Comparison of ENCODE assay signal across 8 mouse cellular contexts in genomic region chr4:97772641-97773040, GRCm38 (mm10). TPM values are rescaled to one million over a fixed set of nuclear protein-coding genes. Genes with fewer than 3 reads are reported as not detected.
DNase-seq lines count a peak whose midpoint lies in the region; ATAC-seq and TF ChIP-seq lines count a peak whose summit lies in the region.

Nfia (plus strand) TSS chr4:97772734.

- H3K27me3 ChIP-seq in C2C12 (ENCODE audit: control insufficient read depth, insufficient read depth, insufficient read length), result peaks cover 12% of the 10 kb centered on the region
- no peaks in the 10 kb centered on the region for H3K27me3 ChIP-seq in embryonic facial prominence, embryonic 14.5 days (replicated peaks; ENCODE audit: control insufficient read depth, insufficient read depth, low read length)
- H3K27me3 ChIP-seq in limb, embryonic 11.5 days (ENCODE audit: control insufficient read depth, insufficient read depth, low read length), result no peaks in the 10 kb centered on the region

- peak within 1 kb of the TSS; percentile 54 for H3ac ChIP-seq in C2C12 (ENCODE audit: control insufficient read depth, insufficient read length, low read depth)

- H3K27ac ChIP-seq in embryonic facial prominence, embryonic 14.5 days (replicated peaks; ENCODE audit: low read depth, low read length), result peak within 1 kb of the TSS; percentile 98
- peak within 1 kb of the TSS; percentile 85 for H3K27ac ChIP-seq in limb, embryonic 11.5 days (replicated peaks; ENCODE audit: low read depth, low read length)
- H3K27ac ChIP-seq in olfactory bulb, adult 2 months (ENCODE audit: insufficient read depth, low read depth, low read length), result peak within 1 kb of the TSS; percentile 87

- H3K79me3 ChIP-seq in C2C12 (ENCODE audit: low read depth), result no peaks in the 10 kb centered on the region

- peak; percentile 58 for DNase-seq in embryo, embryonic 11 days
- DNase-seq in embryo, embryonic 9.5 days (ENCODE audit: extremely low spot score), result no peak
- DNase-seq in embryonic facial prominence, embryonic 14.5 days (ENCODE audit: low spot score), result peak; percentile 91
- no peak for DNase-seq in heart, postnatal 14 days
- DNase-seq in limb, embryonic 11.5 days (ENCODE audit: low spot score), result no peak

- H3K4me1 ChIP-seq in embryonic facial prominence, embryonic 14.5 days (ENCODE audit: control insufficient read depth, insufficient read depth, low read length), result peaks cover 15% of the 10 kb centered on the region
- peaks cover 13% of the 10 kb centered on the region; the same call in 1 of the 2 replicates for H3K4me1 ChIP-seq in limb, embryonic 11.5 days (ENCODE audit: control insufficient read depth, insufficient read depth, low read length)
- 0 out of 2 replicates have a peak, but pooled peaks cover 2% of the 10 kb centered on the region for H3K4me1 ChIP-seq in olfactory bulb, adult 2 months (ENCODE audit: control insufficient read depth, insufficient read depth, low read length)

- H3K9ac ChIP-seq in embryonic facial prominence, embryonic 14.5 days (ENCODE audit: low read depth, low read length), result peak within 1 kb of the TSS; percentile 64
- peak within 1 kb of the TSS; percentile 45; the same call in 1 of the 2 replicates for H3K9ac ChIP-seq in limb, embryonic 11.5 days (ENCODE audit: low read length)

- no peaks in the 10 kb centered on the region for H3K79me2 ChIP-seq in C2C12 (ENCODE audit: control insufficient read depth, insufficient read depth)

- WGBS in embryonic facial prominence, embryonic 14.5 days, result under 1% methylated on average over 9 of the region's 9 CpGs
- 0% methylated on average over 9 of the region's 9 CpGs for whole genome bisulfite sequencing in limb, embryonic 11.5 days
- 2% methylated on average over 9 of the region's 9 CpGs for WGBS in olfactory bulb, adult 2 months

- peak within 1 kb of the TSS; percentile 67 for H3K4me2 ChIP-seq in embryonic facial prominence, embryonic 14.5 days (ENCODE audit: low read depth, low read length)
- H3K4me2 ChIP-seq in limb, embryonic 11.5 days (ENCODE audit: low read depth, severe bottlenecking), result peak within 1 kb of the TSS; percentile 55

- intact Hi-C loops in heart, postnatal 14 days (cut with DNase I), result loop anchor here (1.0 kb wide), 1 partner anchor 14 kb away; no protein-coding TSS in a partner anchor

- no peak for TF ChIP-seq POLR2A in olfactory bulb, adult 2 months (IDR thresholded peaks at IDR 0.05; ENCODE audit: insufficient read depth, low read depth, low read length)

- no peak for ATAC-seq in embryonic facial prominence, embryonic 14.5 days (ENCODE audit: low read depth)
- no peak for ATAC-seq in limb, embryonic 11.5 days (ENCODE audit: insufficient number of reproducible peaks, low FRiP score, low TSS enrichment, low read depth)
- no peak for ATAC-seq in granulocyte monocyte progenitor cell, adult 5-6 weeks (replicated peaks; ENCODE audit: poor library complexity, severe bottlenecking)

- peak within 1 kb of the TSS; percentile 43 for H3K4me3 ChIP-seq in C2C12 (ENCODE audit: insufficient read depth, poor library complexity, severe bottlenecking)
- H3K4me3 ChIP-seq in embryonic facial prominence, embryonic 14.5 days (ENCODE audit: low read depth, low read length), result peak within 1 kb of the TSS; percentile 49
- peak within 1 kb of the TSS; percentile 21 for H3K4me3 ChIP-seq in limb, embryonic 11.5 days (ENCODE audit: low read depth, low read length)
- peak within 1 kb of the TSS; percentile 47 for H3K4me3 ChIP-seq in olfactory bulb, adult 2 months (ENCODE audit: insufficient read depth, low read depth, low read length)

- no peaks in the 10 kb centered on the region for H3K36me3 ChIP-seq in C2C12 (ENCODE audit: control insufficient read depth, insufficient read depth)
- H3K36me3 ChIP-seq in embryonic facial prominence, embryonic 14.5 days (ENCODE audit: control insufficient read depth, insufficient read depth, low read length), result no peaks in the 10 kb centered on the region
- H3K36me3 ChIP-seq in limb, embryonic 11.5 days (ENCODE audit: control insufficient read depth, insufficient read depth, low read length), result no peaks in the 10 kb centered on the region

- no peaks in the 10 kb centered on the region for H3K9me3 ChIP-seq in embryonic facial prominence, embryonic 14.5 days (ENCODE audit: control insufficient read depth, low read length)
- H3K9me3 ChIP-seq in limb, embryonic 11.5 days (ENCODE audit: control insufficient read depth, low read length), result no peaks in the 10 kb centered on the region

- TF ChIP-seq CTCF in C2C12 (IDR thresholded peaks at IDR 0.05; ENCODE audit: control insufficient read depth, insufficient read depth, insufficient read length), result no peak
- no peak for TF ChIP-seq CTCF in olfactory bulb, adult 2 months (IDR thresholded peaks at IDR 0.05; ENCODE audit: insufficient read depth, low read depth, low read length)

TF ChIP-seq in C2C12, 6 proteins besides CTCF, POLR2A, EP300 and RAD21:
- TF ChIP-seq FOSL1 (IDR thresholded peaks at IDR 0.05; ENCODE audit: insufficient read depth, low read length, poor library complexity, severe bottlenecking) (no peak), MYOD1 (IDR thresholded peaks at IDR 0.05; ENCODE audit: control insufficient read depth, insufficient read length, low read depth) (no peak), CEBPB (IDR thresholded peaks at IDR 0.05; ENCODE audit: low read depth) (no peak), MAX (IDR thresholded peaks at IDR 0.05) (no peak), USF1 (IDR thresholded peaks at IDR 0.05; ENCODE audit: low read depth) (no peak), MYOG (IDR thresholded peaks at IDR 0.05; ENCODE audit: control insufficient read depth, extremely low read depth, insufficient read length) (no peak)

RNA-seq across cellular contexts. Expression of gene Nfia, which starts in this region (rescaled TPM):
- 0.33 TPM for polyA plus RNA-seq in C2C12 (2012; fragmentation: generic; extraction: Trizol)
- 61.7 and 62.6 TPM in 2 replicates for polyA plus RNA-seq in embryonic facial prominence, embryonic 14.5 days (2014; fragmentation: Nextera tagmentation; extraction: Ambion mirVana)
- 100 to 1,000 TPM; 159 to 170 TPM for total RNA-seq in heart, postnatal 14 days (2021)
- polyA plus RNA-seq in limb, embryonic 11.5 days (2014; fragmentation: Nextera tagmentation; extraction: Ambion mirVana), result 27.6 and 32.1 TPM in 2 replicates
- not detected in 2 replicates for polyA plus RNA-seq in olfactory bulb, adult 2 months (2012; ENCODE audit: insufficient read depth, insufficient read length, low replicate concordance, missing spikeins)
- 5.6 and 14.0 TPM in 2 replicates for total RNA-seq in granulocyte monocyte progenitor cell, adult 5-6 weeks (2014; fragmentation: Nextera tagmentation)
- total RNA-seq in granulocyte monocyte progenitor cell, adult 5-6 weeks (2017), result 2.6 and 3.5 TPM in 2 replicates

Comparison
In these comparisons a context has a peak if more than half of its experiments do, and no peak if none do; other contexts are left out.
1. RNA of gene Nfia (total RNA-seq): 159 to 170 TPM in heart, postnatal 14 days; 2.6 to 14.0 TPM in granulocyte monocyte progenitor cell, adult 5-6 weeks; every median in the first group is over 10 times any median in the second.
2. DNase-seq: peak in embryo, embryonic 11 days (single experiment) and embryonic facial prominence, embryonic 14.5 days (single experiment); none in embryo, embryonic 9.5 days (single experiment), heart, postnatal 14 days (0 of 2) and limb, embryonic 11.5 days (single experiment).
3. Peak in every context shown above with its lines, with median percentiles within 50 percentile points of each other: H3K4me3 ChIP-seq and H3K27ac ChIP-seq.